Mouse (Mus musculus) adrenal gland, postnatal 14 days (tissue): ENCODE measurements at regions not wholly inside any gene's neighbourhood (a gene's known extent, or its start where the extent isn't known, plus 50 kb on each side); places are given as distances from the start of the nearest gene placed in this dataset.
A peak's percentile ranks its signal among the peaks of the same experiment; 100 is the strongest.

ENCODE experiments used
- DNase-seq: peaks from one replicate; pipeline ENCODE4 v3.0.0; 2021; ENCODE audit warnings: mixed read lengths

GRCm38 (mm10) chr15:31087607-31088006 is 136.5 kb upstream of the Dap start:
- DNase-seq = no peak

DNA sequence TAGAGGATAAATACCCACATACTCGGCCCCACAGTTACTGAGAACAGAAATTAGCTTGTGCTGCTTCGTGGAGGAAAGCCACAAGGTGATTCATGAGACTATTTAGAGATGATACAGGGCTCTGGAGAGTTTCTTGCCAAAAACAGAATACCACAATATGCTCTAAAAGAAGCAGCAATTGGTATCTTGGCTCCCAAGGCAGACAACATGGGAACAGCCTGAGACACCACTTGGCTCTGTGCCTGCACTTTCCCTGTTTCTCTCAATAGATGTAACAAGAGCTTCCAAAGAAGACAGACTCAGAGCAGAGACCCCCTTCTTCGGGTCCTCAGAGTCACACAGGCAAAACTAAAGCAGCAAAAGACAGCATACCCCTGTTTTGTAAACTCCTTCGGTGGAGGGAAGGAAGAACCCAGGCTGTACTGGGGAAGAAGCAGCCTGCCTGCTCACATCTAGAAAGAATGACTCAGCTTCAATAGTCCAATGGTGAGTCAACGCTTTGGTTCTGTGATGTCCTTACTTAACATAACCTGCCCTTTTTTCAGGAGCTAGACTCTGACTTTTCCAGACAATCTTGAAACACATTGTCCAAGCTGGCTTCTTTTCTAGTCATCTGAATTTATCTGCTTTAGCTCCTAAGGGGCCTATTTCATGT is 132.1 kb upstream of the Dap start:
- peak; percentile 10 for DNase-seq

- DNase-seq = no peak
Measured at GRCm38 (mm10) chr15:31096206-31096605, 127.9 kb upstream of the Dap start.

DNA sequence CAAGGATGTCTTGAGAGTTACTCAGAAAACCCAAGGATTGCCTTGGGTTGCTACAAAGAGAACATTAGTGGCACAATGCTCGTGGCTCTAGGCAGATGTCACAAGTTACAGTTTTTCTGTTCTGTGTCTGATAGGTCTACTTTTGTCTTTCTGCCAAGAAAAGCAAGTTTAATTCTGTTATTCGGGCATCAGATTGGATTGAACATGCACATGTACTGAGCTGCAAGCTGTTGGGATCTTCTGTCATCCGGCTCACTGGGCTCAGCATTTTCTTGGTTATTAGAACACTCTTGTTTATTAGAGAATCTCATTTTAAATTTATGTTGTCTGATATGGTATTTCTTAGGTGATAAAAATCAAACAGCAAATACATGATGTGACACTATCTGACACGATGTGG is 126.8 kb upstream of the Dap start:
- DNase-seq = no peak

DNA sequence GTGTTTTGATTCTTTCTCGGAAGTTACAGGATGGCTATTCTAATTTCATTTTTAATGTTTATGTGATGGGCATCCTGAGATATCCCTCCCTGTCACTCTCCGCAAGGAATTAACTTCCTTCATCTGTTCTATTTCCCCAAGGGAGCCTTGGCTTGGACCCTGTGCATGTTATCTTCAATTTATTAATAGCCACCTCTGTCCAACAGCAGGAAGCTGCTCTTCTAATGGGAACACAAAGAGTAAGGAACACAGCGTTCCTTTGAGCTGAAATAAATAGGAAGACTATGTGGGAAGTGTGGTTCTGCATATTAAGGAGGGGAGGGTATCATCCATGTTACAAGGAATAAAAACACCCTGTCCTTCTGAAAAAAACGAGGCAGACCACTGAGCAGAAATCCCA is 119.4 kb upstream of the Dap start:
- DNase-seq = no peak

DNA sequence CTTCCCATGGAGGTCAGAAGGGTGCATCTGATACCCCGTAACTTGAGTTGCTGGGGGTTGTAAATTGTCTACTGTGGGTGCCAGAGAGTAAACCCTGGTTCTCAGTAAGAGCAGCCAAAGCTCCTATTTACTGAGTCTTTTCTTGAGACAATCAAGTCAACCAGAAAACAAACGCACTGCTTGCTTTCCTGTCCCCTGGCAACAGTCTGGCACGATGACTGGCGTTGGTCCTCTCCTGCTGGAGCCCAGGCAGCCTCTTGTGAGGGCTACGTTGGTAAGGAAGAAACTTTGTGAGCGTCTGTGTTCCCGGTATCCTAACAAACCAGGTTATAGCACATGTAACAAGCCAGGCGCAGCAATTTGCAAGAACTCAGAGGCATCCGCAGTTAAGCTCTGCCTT is 117.2 kb upstream of the Dap start:
- DNase-seq = no peak

GRCm38 (mm10) chr15:31113216-31113615 is 110.9 kb upstream of the Dap start:
- DNase-seq = no peak

DNA sequence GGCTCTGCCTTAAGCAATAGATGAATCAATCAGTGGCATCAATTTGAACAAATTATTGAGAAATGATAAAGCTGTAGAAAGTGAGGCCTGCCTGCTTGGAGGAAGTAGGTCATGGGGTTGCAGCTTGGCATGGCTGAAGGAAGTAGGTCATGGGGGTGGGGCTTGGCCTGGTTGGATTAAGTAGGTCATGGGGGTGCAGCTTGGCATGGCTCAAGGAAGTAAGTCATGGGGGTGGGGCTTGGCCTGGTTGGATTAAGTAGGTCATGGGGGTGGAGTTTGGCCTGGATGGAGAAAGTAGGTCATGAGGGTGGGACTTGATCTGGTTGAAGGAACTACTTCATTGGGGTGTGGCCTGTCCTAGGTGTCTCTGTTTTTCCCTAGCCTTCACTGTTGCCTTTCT is 106.8 kb upstream of the Dap start:
- peak; percentile 37 for DNase-seq

GRCm38 (mm10) chr15:31120147-31120546 is 104.0 kb upstream of the Dap start:
- DNase-seq = no peak

GRCm38 (mm10) chr15:31125784-31126183 is 98.3 kb upstream of the Dap start:
- no peak for DNase-seq

GRCm38 (mm10) chr15:31126999-31127398 is 97.1 kb upstream of the Dap start:
- no peak for DNase-seq

GRCm38 (mm10) chr15:31134891-31135290 is 89.2 kb upstream of the Dap start:
- DNase-seq = no peak

DNA sequence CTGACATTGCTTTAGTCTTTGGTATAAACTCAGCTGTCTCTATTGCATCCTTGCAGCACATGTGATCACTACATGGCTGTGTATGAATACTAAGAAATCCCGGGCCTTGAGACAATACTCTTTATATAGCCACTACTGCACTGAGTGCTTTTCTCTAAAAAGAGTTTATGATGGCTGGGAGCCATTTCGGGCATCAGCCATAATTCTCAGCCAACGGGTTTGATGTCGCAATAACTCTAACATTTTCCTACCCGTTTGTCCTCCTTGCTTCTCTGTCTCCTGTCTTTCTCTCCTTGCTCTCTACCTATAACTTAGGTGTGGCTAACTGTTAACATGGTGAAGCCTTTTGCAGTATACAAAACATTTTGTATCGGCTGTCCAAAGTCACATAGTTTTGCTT is 85.5 kb upstream of the Dap start:
- no peak for DNase-seq

DNA sequence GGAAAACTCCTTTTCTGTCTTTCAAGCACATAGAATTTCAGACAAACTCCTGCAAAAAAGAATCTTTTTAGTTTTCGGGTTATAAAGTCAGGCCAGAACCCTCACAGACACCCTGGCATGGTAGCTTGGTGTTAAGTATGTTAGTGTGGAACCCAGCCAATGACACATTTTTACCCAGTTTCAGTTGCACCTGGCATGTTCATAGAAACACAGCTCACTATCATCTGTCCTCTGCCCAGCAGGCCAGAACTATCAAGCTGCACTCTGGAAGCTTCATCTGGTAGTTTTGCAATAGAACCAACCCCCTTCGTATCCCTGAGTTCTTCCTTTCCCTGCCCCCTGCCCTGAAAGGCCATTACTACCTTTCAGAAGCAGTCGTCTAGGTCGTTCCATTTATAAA is 82.4 kb upstream of the Dap start:
- DNase-seq = no peak

DNA sequence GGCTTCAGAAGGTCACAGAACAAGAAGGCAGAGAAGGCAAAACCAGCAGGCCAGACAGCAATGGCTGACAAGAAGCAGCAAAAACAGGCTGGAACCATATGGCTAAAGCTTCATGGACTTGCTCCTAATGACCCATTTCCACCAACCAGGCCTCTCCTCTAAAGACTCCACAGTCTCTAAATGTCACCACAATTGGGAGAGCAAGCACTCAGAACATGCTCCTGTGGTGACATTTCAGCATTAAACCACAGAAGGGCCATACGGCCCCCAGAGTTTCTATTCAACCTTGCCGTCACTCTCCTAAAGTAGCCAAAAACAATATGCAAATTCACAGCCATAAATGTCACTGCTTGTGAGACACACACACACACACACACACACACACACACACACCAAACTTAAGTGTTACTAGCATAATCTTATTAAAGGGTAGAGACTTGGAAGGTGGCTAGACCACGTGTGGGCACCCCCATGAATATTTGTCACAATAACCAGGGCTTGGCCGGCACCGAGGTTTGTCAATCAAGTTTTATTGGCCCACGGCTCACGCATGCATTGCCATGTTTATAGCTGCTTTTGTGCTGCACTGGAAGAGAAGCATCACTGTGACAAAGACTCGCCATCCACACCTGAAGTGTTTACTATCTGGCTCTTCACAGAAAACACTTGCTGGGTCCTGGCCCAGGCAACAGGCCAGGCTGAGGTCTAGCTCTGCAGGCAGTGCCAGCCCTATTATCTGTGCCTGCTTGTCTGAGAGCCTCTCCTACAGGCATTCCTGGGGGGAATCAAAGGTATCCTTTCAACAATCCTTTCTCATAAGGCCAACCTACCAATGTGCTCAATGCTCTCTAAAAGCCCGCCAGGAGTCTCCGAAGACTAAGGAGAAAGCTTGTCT is 75.6 kb upstream of the Dap start:
- DNase-seq = no peak

GRCm38 (mm10) chr15:31149855-31150254 is 74.3 kb upstream of the Dap start:
- no peak for DNase-seq

GRCm38 (mm10) chr15:31150546-31151471 is 73.3 kb upstream of the Dap start:
- DNase-seq = peak; percentile 61

- no peak for DNase-seq
Measured at GRCm38 (mm10) chr15:31155141-31155540, 69.0 kb upstream of the Dap start.

DNA sequence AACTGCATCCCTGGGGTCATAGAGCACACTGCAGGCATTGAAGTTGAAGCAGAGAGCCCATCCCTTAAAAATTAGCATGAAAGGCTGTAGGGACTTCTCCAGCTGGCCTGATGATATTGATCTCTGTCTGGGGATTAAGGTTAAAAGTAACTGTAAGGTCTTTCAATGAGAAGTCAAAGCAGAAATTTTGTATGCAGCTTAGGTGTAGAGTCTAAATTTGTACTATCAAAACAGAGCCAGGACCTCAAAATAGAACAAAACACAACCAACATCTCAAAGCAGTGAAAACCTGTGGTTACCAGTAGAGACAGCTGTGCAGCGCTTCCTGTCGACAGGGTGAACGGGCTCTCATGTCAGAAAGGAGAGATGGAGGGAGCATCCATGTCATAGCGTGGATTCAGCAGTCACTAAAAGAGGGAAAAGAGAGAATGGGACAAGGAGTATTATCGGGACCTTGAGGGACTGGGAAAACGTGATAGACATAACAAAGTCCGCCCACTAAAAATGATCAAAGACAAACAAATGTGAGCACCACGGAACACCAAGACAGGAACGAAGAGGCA is 57.5 kb upstream of the Dap start:
- DNase-seq = no peak

DNA sequence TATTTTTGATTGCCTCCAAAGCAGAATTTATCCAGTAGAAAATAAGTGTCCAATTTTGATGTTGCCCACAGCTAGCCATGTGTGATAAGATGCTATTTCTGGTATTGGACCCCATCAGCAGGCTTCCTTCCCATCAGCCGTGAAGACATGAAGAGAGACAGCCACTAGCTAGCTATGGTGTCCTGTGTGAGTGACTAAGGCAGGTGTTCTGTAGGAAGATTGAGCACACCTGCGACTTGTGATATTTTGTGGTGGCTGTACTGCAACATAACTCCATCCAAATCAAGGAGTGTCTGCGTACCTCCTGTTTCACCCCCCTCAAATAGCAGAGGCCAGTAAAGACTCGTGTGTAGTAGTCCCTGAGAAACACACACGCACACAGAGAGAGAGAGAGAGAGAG is 56.6 kb upstream of the Dap start:
- DNase-seq = no peak

GRCm38 (mm10) chr15:31168191-31168590 is 55.9 kb upstream of the Dap start:
- no peak for DNase-seq

GRCm38 (mm10) chr15:31173309-31174115 is 50.6 kb upstream of the Dap start:
- no peak for DNase-seq
